17 mouse cellular contexts compared by ENCODE assay signal in the genomic region with DNA sequence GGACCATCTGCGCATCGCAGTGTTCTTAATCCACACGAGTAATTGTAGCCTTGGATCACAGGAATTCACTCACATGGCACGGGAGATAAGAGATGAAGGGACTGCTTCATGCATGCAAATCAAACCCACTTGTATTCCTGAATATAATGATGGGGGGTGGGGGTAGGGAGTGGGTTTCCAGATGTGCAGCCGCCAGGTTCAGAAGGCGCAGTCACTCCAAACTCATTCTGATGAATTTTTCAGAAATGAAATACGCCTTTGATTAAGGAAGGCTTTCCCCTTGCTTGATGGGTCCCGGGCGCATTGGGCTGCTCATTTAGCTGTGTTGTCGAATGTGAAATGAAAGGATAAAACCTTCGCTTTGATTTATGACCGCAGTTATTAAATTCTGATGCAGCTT.
A peak's percentile ranks its signal among the peaks of the same experiment; 100 is the strongest.
DNase-seq lines count a peak whose midpoint lies in the region; ATAC-seq and TF ChIP-seq lines count a peak whose summit lies in the region.
"Had no signal": no experiment of that assay in that cellular context is flagged by ENCODE, and none has a peak within 500 bp of the region (broad histone marks: within the 10 kb centered on the region; RNA-seq: fewer than 3 reads in every experiment).

No protein-coding gene starts in this region.

- H3K9me3 ChIP-seq in intestine, postnatal 0 days (ENCODE audit: control insufficient read depth) = no peaks in the 10 kb centered on the region
- H3K9me3 ChIP-seq in intestine, embryonic 15.5 days = no peaks in the 10 kb centered on the region
- 0 out of 2 replicates have a peak, but pooled peaks cover 4% of the 10 kb centered on the region for H3K9me3 ChIP-seq in embryonic facial prominence, embryonic 14.5 days (ENCODE audit: control insufficient read depth, low read length)
- H3K9me3 ChIP-seq in limb, embryonic 10.5 days (replicated peaks) = no peaks in the 10 kb centered on the region
- no peaks in the 10 kb centered on the region for H3K9me3 ChIP-seq in midbrain, postnatal 0 days (ENCODE audit: low read length)
- H3K9me3 ChIP-seq: liver, embryonic 15.5 days had no signal

- H3K27me3 ChIP-seq in intestine, postnatal 0 days (replicated peaks; ENCODE audit: control insufficient read depth, insufficient read depth, low read length) = no peaks in the 10 kb centered on the region
- H3K27me3 ChIP-seq in intestine, embryonic 15.5 days (replicated peaks) = no peaks in the 10 kb centered on the region
- no peaks in the 10 kb centered on the region for H3K27me3 ChIP-seq in embryonic facial prominence, embryonic 14.5 days (replicated peaks; ENCODE audit: control insufficient read depth, insufficient read depth, low read length)
- no peaks in the 10 kb centered on the region for H3K27me3 ChIP-seq in limb, embryonic 10.5 days (ENCODE audit: low read depth, poor library complexity, severe bottlenecking)
- no peaks in the 10 kb centered on the region for H3K27me3 ChIP-seq in midbrain, postnatal 0 days (ENCODE audit: insufficient read depth, low read length)
- H3K27me3 ChIP-seq: liver, embryonic 15.5 days; megakaryocyte, embryonic 14.5 days had no signal

- peak overlapping the region; percentile 22 for H3K4me2 ChIP-seq in intestine, postnatal 0 days (replicated peaks; ENCODE audit: low read depth)
- H3K4me2 ChIP-seq in intestine, embryonic 15.5 days (replicated peaks) = no peak overlapping the region
- no peak overlapping the region for H3K4me2 ChIP-seq in embryonic facial prominence, embryonic 14.5 days (ENCODE audit: low read depth, low read length)
- no peak overlapping the region for H3K4me2 ChIP-seq in midbrain, postnatal 0 days (ENCODE audit: low read depth, low read length, poor library complexity, severe bottlenecking)
- H3K4me2 ChIP-seq: heart, embryonic 11.5 days; liver, embryonic 15.5 days had no signal

- H3K4me3 ChIP-seq in intestine, postnatal 0 days (ENCODE audit: low read depth, low read length) = no peak overlapping the region
- H3K4me3 ChIP-seq in intestine, embryonic 15.5 days (replicated peaks) = no peak overlapping the region
- H3K4me3 ChIP-seq in embryonic facial prominence, embryonic 14.5 days (ENCODE audit: low read depth, low read length) = no peak overlapping the region
- no peak overlapping the region for H3K4me3 ChIP-seq in limb, embryonic 10.5 days
- H3K4me3 ChIP-seq in midbrain, postnatal 0 days (ENCODE audit: low read depth, low read length) = no peak overlapping the region
- H3K4me3 ChIP-seq: liver, embryonic 15.5 days; megakaryocyte, embryonic 14.5 days had no signal

- no peak overlapping the region for H3K9ac ChIP-seq in intestine, postnatal 0 days (ENCODE audit: low read depth, low read length)
- no peak overlapping the region for H3K9ac ChIP-seq in intestine, embryonic 15.5 days
- no peak overlapping the region for H3K9ac ChIP-seq in embryonic facial prominence, embryonic 14.5 days (ENCODE audit: low read depth, low read length)
- no peak overlapping the region for H3K9ac ChIP-seq in midbrain, postnatal 0 days (replicated peaks; ENCODE audit: low read length, poor library complexity, severe bottlenecking)
- H3K9ac ChIP-seq: liver, embryonic 15.5 days had no signal

- no peak for TF ChIP-seq CTCF in intestine, postnatal 0 days (IDR thresholded peaks at IDR 0.05; ENCODE audit: low read depth)
- no peak for TF ChIP-seq CTCF in midbrain, postnatal 0 days (IDR thresholded peaks at IDR 0.05)

- H3K27ac ChIP-seq in intestine, postnatal 0 days (ENCODE audit: low read depth, low read length) = no peak overlapping the region
- H3K27ac ChIP-seq in intestine, embryonic 15.5 days = no peak overlapping the region
- no peak overlapping the region for H3K27ac ChIP-seq in embryonic facial prominence, embryonic 14.5 days (replicated peaks; ENCODE audit: low read depth, low read length)
- H3K27ac ChIP-seq in limb, embryonic 10.5 days = peak overlapping the region; percentile 53
- H3K27ac ChIP-seq in midbrain, postnatal 0 days (ENCODE audit: low read depth, low read length) = no peak overlapping the region
- H3K27ac ChIP-seq: liver, embryonic 15.5 days had no signal

- H3K36me3 ChIP-seq in intestine, postnatal 0 days (ENCODE audit: control insufficient read depth, insufficient read depth) = no peaks in the 10 kb centered on the region
- H3K36me3 ChIP-seq in intestine, embryonic 15.5 days = no peaks in the 10 kb centered on the region
- no peaks in the 10 kb centered on the region for H3K36me3 ChIP-seq in embryonic facial prominence, embryonic 14.5 days (ENCODE audit: control insufficient read depth, insufficient read depth, low read length)
- H3K36me3 ChIP-seq in limb, embryonic 10.5 days = no peaks in the 10 kb centered on the region
- H3K36me3 ChIP-seq in midbrain, postnatal 0 days (ENCODE audit: insufficient read depth, low read length) = no peaks in the 10 kb centered on the region
- H3K36me3 ChIP-seq: liver, embryonic 15.5 days had no signal

- ATAC-seq in intestine, postnatal 0 days = no peak
- ATAC-seq in intestine, embryonic 15.5 days = no peak
- ATAC-seq in embryonic facial prominence, embryonic 14.5 days (ENCODE audit: low read depth) = no peak
- no peak; the same call in 1 of the 2 replicates for ATAC-seq in midbrain, postnatal 0 days (ENCODE audit: low FRiP score)
- ATAC-seq: intestine, embryonic 16.5 days had no signal

- no peaks in the 10 kb centered on the region for H3K4me1 ChIP-seq in intestine, postnatal 0 days (replicated peaks; ENCODE audit: control insufficient read depth, insufficient read depth, low read length)
- H3K4me1 ChIP-seq in intestine, embryonic 15.5 days (replicated peaks) = no peaks in the 10 kb centered on the region
- 0 out of 2 replicates have a peak, but pooled peaks cover 3% of the 10 kb centered on the region for H3K4me1 ChIP-seq in embryonic facial prominence, embryonic 14.5 days (ENCODE audit: control insufficient read depth, insufficient read depth, low read length)
- H3K4me1 ChIP-seq in limb, embryonic 10.5 days = peaks cover 25% of the 10 kb centered on the region
- no peaks in the 10 kb centered on the region; the same call in 1 of the 2 replicates for H3K4me1 ChIP-seq in midbrain, postnatal 0 days (ENCODE audit: insufficient read depth, low read length)
- H3K4me1 ChIP-seq: liver, embryonic 15.5 days; megakaryocyte, embryonic 14.5 days had no signal

- peak; percentile 17 for DNase-seq in embryonic facial prominence, embryonic 14.5 days (ENCODE audit: low spot score)
- DNase-seq in limb, embryonic 10.5 days (ENCODE audit: low spot score) = no peak
- DNase-seq in midbrain, postnatal 0 days (ENCODE audit: low spot score) = peak; percentile 22
- DNase-seq in Muller cell, postnatal 12 days (ENCODE audit: inconsistent ontology term) = no peak
- no peak for DNase-seq in urinary bladder, adult 18-20 months (ENCODE audit: low spot score in 2 of 2)
- DNase-seq: adrenal gland, postnatal 10 days; cerebellum, adult 8-10 months; gastrocnemius, postnatal 25 days; kidney, postnatal 25 days; layer of hippocampus, adult 9-11 months; lung, postnatal 10 days had no signal

- WGBS in intestine, postnatal 0 days = 68% methylated on average over 12 of the region's 12 CpGs
- WGBS in intestine, embryonic 15.5 days = 76% methylated on average over 12 of the region's 12 CpGs
- 53% methylated on average over 12 of the region's 12 CpGs for WGBS in embryonic facial prominence, embryonic 14.5 days
- WGBS in limb, embryonic 10.5 days = 67% methylated on average over 12 of the region's 12 CpGs
- 54% methylated on average over 12 of the region's 12 CpGs for WGBS in midbrain, postnatal 0 days

Comparison
In these comparisons a context has a peak if more than half of its experiments do, and no peak if none do; other contexts are left out.
1. DNase-seq: peak in embryonic facial prominence, embryonic 14.5 days (single experiment) and midbrain, postnatal 0 days (single experiment); none in limb, embryonic 10.5 days (single experiment), Muller cell, postnatal 12 days (single experiment) and urinary bladder, adult 18-20 months (0 of 2).